ENCODE assay signal across 18 mouse cellular contexts in genomic region chr5:130117932-130118331, GRCm38 (mm10). TPM values are rescaled to one million over a fixed set of nuclear protein-coding genes. Genes with fewer than 3 reads are reported as not detected.
DNase-seq lines count a peak whose midpoint lies in the region; ATAC-seq and TF ChIP-seq lines count a peak whose summit lies in the region.
"Had no signal": no experiment of that assay in that cellular context is flagged by ENCODE, and none has a peak within 500 bp of the region (broad histone marks: within the 10 kb centered on the region; RNA-seq: fewer than 3 reads in every experiment).

No protein-coding gene starts in this region.

- no peaks in the 10 kb centered on the region for H3K27me3 ChIP-seq in lung, embryonic 14.5 days (ENCODE audit: insufficient read depth, low read length)
- no peaks in the 10 kb centered on the region for H3K27me3 ChIP-seq in embryonic facial prominence, embryonic 15.5 days
- H3K27me3 ChIP-seq in stomach, postnatal 0 days (ENCODE audit: control insufficient read depth, insufficient read depth, low read length) = no peaks in the 10 kb centered on the region
- no peaks in the 10 kb centered on the region for H3K27me3 ChIP-seq in forebrain, embryonic 14.5 days (replicated peaks; ENCODE audit: control insufficient read depth, insufficient read depth, low read length)
- H3K27me3 ChIP-seq: heart, embryonic 15.5 days; neural tube, embryonic 12.5 days had no signal

- H3K4me3 ChIP-seq in gastrocnemius, adult 2 months = no peak overlapping the region
- H3K4me3 ChIP-seq in lung, embryonic 14.5 days (ENCODE audit: low read depth, low read length) = no peak overlapping the region
- H3K4me3 ChIP-seq in embryonic facial prominence, embryonic 15.5 days (replicated peaks) = no peak overlapping the region
- H3K4me3 ChIP-seq in stomach, postnatal 0 days (ENCODE audit: low read depth, low read length) = no peak overlapping the region
- no peak overlapping the region for H3K4me3 ChIP-seq in forebrain, embryonic 14.5 days (ENCODE audit: low read depth, low read length)
- no peak overlapping the region for H3K4me3 ChIP-seq in left cerebral cortex, adult 2 months
- H3K4me3 ChIP-seq: heart, adult 2 months; heart, embryonic 15.5 days; neural tube, embryonic 12.5 days had no signal

- no peak overlapping the region for H3K9ac ChIP-seq in lung, embryonic 14.5 days
- no peak overlapping the region for H3K9ac ChIP-seq in embryonic facial prominence, embryonic 15.5 days
- no peak overlapping the region for H3K9ac ChIP-seq in stomach, postnatal 0 days (ENCODE audit: low read length)
- H3K9ac ChIP-seq in forebrain, embryonic 14.5 days (ENCODE audit: low read length) = no peak overlapping the region
- H3K9ac ChIP-seq: heart, embryonic 15.5 days; neural tube, embryonic 12.5 days had no signal

- intact Hi-C loops in gastrocnemius, adult 2 months (cut with DNase I) = no loop called here
- intact Hi-C loops in left cerebral cortex, adult 2 months (cut with DNase I) = no loop called here

- no peak overlapping the region for H3K4me2 ChIP-seq in lung, embryonic 14.5 days
- H3K4me2 ChIP-seq in embryonic facial prominence, embryonic 15.5 days (replicated peaks) = no peak overlapping the region
- H3K4me2 ChIP-seq in stomach, postnatal 0 days (replicated peaks; ENCODE audit: low read depth) = no peak overlapping the region
- H3K4me2 ChIP-seq in forebrain, embryonic 14.5 days (ENCODE audit: low read length) = no peak overlapping the region
- H3K4me2 ChIP-seq: heart, embryonic 15.5 days; liver, embryonic 11.5 days; neural tube, embryonic 12.5 days had no signal

- 60% methylated on average over 6 of the region's 6 CpGs for WGBS in lung, embryonic 14.5 days
- WGBS in embryonic facial prominence, embryonic 15.5 days = 46% methylated on average over 6 of the region's 6 CpGs
- 52% methylated on average over 6 of the region's 6 CpGs for WGBS in stomach, postnatal 0 days
- 93% methylated on average over 6 of the region's 6 CpGs for WGBS in forebrain, embryonic 14.5 days

- H3K36me3 ChIP-seq in lung, embryonic 14.5 days (ENCODE audit: insufficient read depth) = peaks cover 11% of the 10 kb centered on the region
- no peaks in the 10 kb centered on the region for H3K36me3 ChIP-seq in embryonic facial prominence, embryonic 15.5 days
- H3K36me3 ChIP-seq in stomach, postnatal 0 days (ENCODE audit: control insufficient read depth, insufficient read depth, low read length) = no peaks in the 10 kb centered on the region
- peaks cover 10% of the 10 kb centered on the region for H3K36me3 ChIP-seq in forebrain, embryonic 14.5 days (ENCODE audit: control insufficient read depth, insufficient read depth, low read length)
- H3K36me3 ChIP-seq: heart, embryonic 15.5 days had no signal

- H3K27ac ChIP-seq in gastrocnemius, adult 2 months = peak overlapping the region; percentile 16; the same call in 1 of the 2 replicates
- H3K27ac ChIP-seq in lung, embryonic 14.5 days (ENCODE audit: low read depth) = no peak overlapping the region
- H3K27ac ChIP-seq in embryonic facial prominence, embryonic 15.5 days (replicated peaks) = peak overlapping the region; percentile 82
- 0 out of 2 replicates have a peak overlapping the region, but pooled peaks have one; percentile 2 for H3K27ac ChIP-seq in stomach, postnatal 0 days (replicated peaks)
- no peak overlapping the region for H3K27ac ChIP-seq in forebrain, embryonic 14.5 days (ENCODE audit: low read depth, low read length)
- H3K27ac ChIP-seq in left cerebral cortex, adult 2 months = no peak overlapping the region
- H3K27ac ChIP-seq: heart, embryonic 15.5 days; neural tube, embryonic 12.5 days had no signal

- DNase-seq in gastrocnemius, adult 2 months = no peak
- DNase-seq in gastrocnemius, postnatal 10 days = no peak
- DNase-seq in lung, embryonic 14.5 days = peak; percentile 33
- no peak for DNase-seq in lung, adult 18-20 months
- DNase-seq in stomach, postnatal 0 days (ENCODE audit: low spot score) = no peak
- DNase-seq in forebrain, embryonic 14.5 days (ENCODE audit: low spot score) = no peak
- DNase-seq in left cerebral cortex, adult 2 months (ENCODE audit: extremely low spot score in 1 of 2, low spot score in 2 of 2) = no peak
- DNase-seq: adrenal gland, adult 8-10 months; cerebellum, adult 11 months; cerebellum, postnatal 14 days; gastrocnemius, postnatal 14 days; heart, adult 2 months; kidney, postnatal 14 days; layer of hippocampus, adult 9-11 months had no signal

- H3K4me1 ChIP-seq in lung, embryonic 14.5 days (ENCODE audit: insufficient read depth) = no peaks in the 10 kb centered on the region
- H3K4me1 ChIP-seq in embryonic facial prominence, embryonic 15.5 days = peaks cover 56% of the 10 kb centered on the region
- peaks cover 3% of the 10 kb centered on the region; the same call in 1 of the 2 replicates for H3K4me1 ChIP-seq in stomach, postnatal 0 days (replicated peaks; ENCODE audit: control insufficient read depth, insufficient read depth)
- no peaks in the 10 kb centered on the region for H3K4me1 ChIP-seq in forebrain, embryonic 14.5 days (ENCODE audit: control insufficient read depth, insufficient read depth, low read length)
- H3K4me1 ChIP-seq: heart, embryonic 15.5 days had no signal

- no peaks in the 10 kb centered on the region for H3K9me3 ChIP-seq in lung, embryonic 14.5 days (ENCODE audit: low read depth, low read length)
- no peaks in the 10 kb centered on the region for H3K9me3 ChIP-seq in embryonic facial prominence, embryonic 15.5 days (replicated peaks)
- no peaks in the 10 kb centered on the region for H3K9me3 ChIP-seq in stomach, postnatal 0 days (ENCODE audit: control insufficient read depth, low read length)
- H3K9me3 ChIP-seq in forebrain, embryonic 14.5 days (replicated peaks; ENCODE audit: control insufficient read depth, low read length) = no peaks in the 10 kb centered on the region
- H3K9me3 ChIP-seq: heart, embryonic 15.5 days; neural tube, embryonic 12.5 days had no signal

- ATAC-seq in lung, embryonic 14.5 days (ENCODE audit: insufficient read depth) = no peak
- ATAC-seq in embryonic facial prominence, embryonic 15.5 days (ENCODE audit: insufficient number of reproducible peaks, low FRiP score, low TSS enrichment, low read depth) = no peak; the same call in 1 of the 2 replicates
- ATAC-seq in stomach, postnatal 0 days (ENCODE audit: low FRiP score, low TSS enrichment) = no peak
- ATAC-seq in forebrain, embryonic 14.5 days = no peak

- no peak for TF ChIP-seq CTCF in gastrocnemius, adult 2 months (IDR thresholded peaks at IDR 0.05)
- TF ChIP-seq CTCF in lung, embryonic 14.5 days (IDR thresholded peaks at IDR 0.05; ENCODE audit: low read depth) = no peak
- TF ChIP-seq CTCF in stomach, postnatal 0 days (IDR thresholded peaks at IDR 0.05; ENCODE audit: low read depth) = no peak
- TF ChIP-seq CTCF in left cerebral cortex, adult 2 months (IDR thresholded peaks at IDR 0.05) = no peak

- TF ChIP-seq EP300 in stomach, postnatal 0 days (optimal IDR thresholded peaks at IDR 0.05) = no peak

RNA-seq across cellular contexts. Expression of gene Kctd7, which starts 26.7 kb away (rescaled TPM):
- total RNA-seq in gastrocnemius, adult 2 months (2021) = 1 to 10 TPM; 2.4 to 2.9 TPM
- total RNA-seq in gastrocnemius, postnatal 10 days (2021) = 1 to 10 TPM; 3.9 to 5.7 TPM
- polyA plus RNA-seq in lung, embryonic 14.5 days (2014; fragmentation: Nextera tagmentation; extraction: Ambion mirVana) = 6.1 and 7.4 TPM in 2 replicates
- 6.1 and 7.4 TPM in 2 replicates for polyA plus RNA-seq in embryonic facial prominence, embryonic 15.5 days (2015; fragmentation: Nextera tagmentation; extraction: Ambion mirVana)
- 2.3 and 2.4 TPM in 2 replicates for polyA plus RNA-seq in stomach, postnatal 0 days (2015; fragmentation: Nextera tagmentation; extraction: Ambion mirVana)
- polyA plus RNA-seq in forebrain, embryonic 14.5 days (2014; fragmentation: Nextera tagmentation; extraction: Ambion mirVana) = 10.9 and 12.4 TPM in 2 replicates
- 10 to 100 TPM; 13.2 to 13.8 TPM for total RNA-seq in left cerebral cortex, adult 2 months (2021)

RNA-seq across cellular contexts. Expression of gene Tpst1, which starts 44.8 kb away (rescaled TPM):
- 1 to 10 TPM; 3.7 to 5.4 TPM for total RNA-seq in gastrocnemius, adult 2 months (2021)
- total RNA-seq in gastrocnemius, postnatal 10 days (2021) = 10 to 100 TPM; 26.8 to 30.9 TPM
- 76.1 and 77.3 TPM in 2 replicates for polyA plus RNA-seq in lung, embryonic 14.5 days (2014; fragmentation: Nextera tagmentation; extraction: Ambion mirVana)
- polyA plus RNA-seq in embryonic facial prominence, embryonic 15.5 days (2015; fragmentation: Nextera tagmentation; extraction: Ambion mirVana) = 99.2 and 111 TPM in 2 replicates
- 44.5 and 47.3 TPM in 2 replicates for polyA plus RNA-seq in stomach, postnatal 0 days (2015; fragmentation: Nextera tagmentation; extraction: Ambion mirVana)
- 57.1 and 61.4 TPM in 2 replicates for polyA plus RNA-seq in forebrain, embryonic 14.5 days (2014; fragmentation: Nextera tagmentation; extraction: Ambion mirVana)
- total RNA-seq in left cerebral cortex, adult 2 months (2021) = 10 to 100 TPM; 34.0 to 34.1 TPM

RNA-seq across cellular contexts. Expression of gene Rabgef1, which starts 53.7 kb away (rescaled TPM):
- 100 to 1,000 TPM in 1 of 2 experiments, 10 to 100 TPM in 1; 90.5 to 140 TPM for total RNA-seq in gastrocnemius, adult 2 months (2021)
- 10 to 100 TPM; 33.3 to 39.3 TPM for total RNA-seq in gastrocnemius, postnatal 10 days (2021)
- polyA plus RNA-seq in lung, embryonic 14.5 days (2014; fragmentation: Nextera tagmentation; extraction: Ambion mirVana) = 23.9 and 25.1 TPM in 2 replicates
- 30.1 and 32.6 TPM in 2 replicates for polyA plus RNA-seq in embryonic facial prominence, embryonic 15.5 days (2015; fragmentation: Nextera tagmentation; extraction: Ambion mirVana)
- 33.0 and 33.6 TPM in 2 replicates for polyA plus RNA-seq in stomach, postnatal 0 days (2015; fragmentation: Nextera tagmentation; extraction: Ambion mirVana)
- polyA plus RNA-seq in forebrain, embryonic 14.5 days (2014; fragmentation: Nextera tagmentation; extraction: Ambion mirVana) = 30.0 and 38.7 TPM in 2 replicates
- total RNA-seq in left cerebral cortex, adult 2 months (2021) = 10 to 100 TPM; 59.2 to 66.9 TPM

Comparison
In these comparisons a context has a peak if more than half of its experiments do, and no peak if none do; other contexts are left out.
1. H3K27ac ChIP-seq: peak in gastrocnemius, adult 2 months (single experiment), embryonic facial prominence, embryonic 15.5 days (single experiment) and stomach, postnatal 0 days (single experiment); none in lung, embryonic 14.5 days (single experiment), forebrain, embryonic 14.5 days (single experiment) and left cerebral cortex, adult 2 months (single experiment).